ENCODE assay signal across 10 mouse cellular contexts in genomic region chr3:80803211-80803610, GRCm38 (mm10). TPM values are rescaled to one million over a fixed set of nuclear protein-coding genes. Genes with fewer than 3 reads are reported as not detected.
A peak's percentile ranks its signal among the peaks of the same experiment; 100 is the strongest.
DNase-seq lines count a peak whose midpoint lies in the region; ATAC-seq lines count a peak whose summit lies in the region.
"Had no signal": no experiment of that assay in that cellular context is flagged by ENCODE, and none has a peak within 500 bp of the region (broad histone marks: within the 10 kb centered on the region; RNA-seq: fewer than 3 reads in every experiment).

No protein-coding gene starts in this region.

- 56% methylated on average over 8 of the region's 8 CpGs for WGBS in heart, embryonic 13.5 days
- 22% methylated on average over 8 of the region's 8 CpGs for WGBS in forebrain, embryonic 16.5 days
- WGBS in midbrain, embryonic 12.5 days, result 46% methylated on average over 8 of the region's 8 CpGs

- peaks cover 36% of the 10 kb centered on the region for H3K27me3 ChIP-seq in heart, embryonic 13.5 days (replicated peaks)
- no peaks in the 10 kb centered on the region for H3K27me3 ChIP-seq in forebrain, embryonic 16.5 days (replicated peaks; ENCODE audit: control insufficient read depth, insufficient read depth, low read length)
- H3K27me3 ChIP-seq in midbrain, embryonic 12.5 days, result no peaks in the 10 kb centered on the region

- intact Hi-C loops in heart, postnatal 14 days (cut with DNase I), result loop anchor here (2.0 kb wide), 1 partner anchor 722 kb away; no protein-coding TSS in a partner anchor

- H3K4me3 ChIP-seq in heart, embryonic 13.5 days, result no peak overlapping the region
- peak overlapping the region; percentile 77 for H3K4me3 ChIP-seq in forebrain, embryonic 16.5 days (replicated peaks; ENCODE audit: low read length)
- peak overlapping the region; percentile 60 for H3K4me3 ChIP-seq in midbrain, embryonic 12.5 days

- no peaks in the 10 kb centered on the region for H3K9me3 ChIP-seq in heart, embryonic 13.5 days
- no peaks in the 10 kb centered on the region for H3K9me3 ChIP-seq in forebrain, embryonic 16.5 days (ENCODE audit: control insufficient read depth, low read length)
- no peaks in the 10 kb centered on the region for H3K9me3 ChIP-seq in midbrain, embryonic 12.5 days

- no peak for DNase-seq in heart, postnatal 14 days
- DNase-seq in brain, adult 2 months (ENCODE audit: low read depth, low spot score), result peak; percentile 48
- DNase-seq in thymus, adult 18-20 months, result no peak
- DNase-seq in layer of hippocampus, adult 9-10 months (ENCODE audit: low spot score), result no peak

- no peak overlapping the region for H3K9ac ChIP-seq in heart, embryonic 13.5 days
- H3K9ac ChIP-seq in forebrain, embryonic 16.5 days (replicated peaks; ENCODE audit: low read depth, low read length), result peak overlapping the region; percentile 94
- peak overlapping the region; percentile 72; the same call in 1 of the 2 replicates for H3K9ac ChIP-seq in midbrain, embryonic 12.5 days (replicated peaks)

- ATAC-seq in heart, embryonic 13.5 days (ENCODE audit: extremely low read depth, insufficient number of reproducible peaks, low FRiP score, low TSS enrichment), result no peak
- ATAC-seq in forebrain, embryonic 16.5 days, result no peak
- ATAC-seq in midbrain, embryonic 12.5 days (ENCODE audit: low FRiP score, low read depth), result no peak
- no peak for ATAC-seq in granulocyte monocyte progenitor cell, adult 5-6 weeks (replicated peaks; ENCODE audit: poor library complexity, severe bottlenecking)

- peak overlapping the region; percentile 82 for H3K4me2 ChIP-seq in heart, embryonic 13.5 days
- H3K4me2 ChIP-seq in forebrain, embryonic 16.5 days (ENCODE audit: low read length), result peak overlapping the region; percentile 62
- H3K4me2 ChIP-seq in midbrain, embryonic 12.5 days (replicated peaks), result peak overlapping the region; percentile 81

- H3K4me1 ChIP-seq in heart, embryonic 13.5 days, result peaks cover 17% of the 10 kb centered on the region
- H3K4me1 ChIP-seq in forebrain, embryonic 16.5 days (replicated peaks; ENCODE audit: control insufficient read depth, insufficient read depth, low read length), result peaks cover 21% of the 10 kb centered on the region
- peaks cover 3% of the 10 kb centered on the region; the same call in 1 of the 2 replicates for H3K4me1 ChIP-seq in midbrain, embryonic 12.5 days

- H3K36me3 ChIP-seq in heart, embryonic 13.5 days, result no peaks in the 10 kb centered on the region
- H3K36me3 ChIP-seq in forebrain, embryonic 16.5 days (ENCODE audit: control insufficient read depth, insufficient read depth), result no peaks in the 10 kb centered on the region
- no peaks in the 10 kb centered on the region for H3K36me3 ChIP-seq in midbrain, embryonic 12.5 days

- no peak overlapping the region for H3K27ac ChIP-seq in heart, embryonic 13.5 days (replicated peaks)
- peak overlapping the region; percentile 98 for H3K27ac ChIP-seq in forebrain, embryonic 16.5 days (ENCODE audit: low read length)
- peak overlapping the region; percentile 79 for H3K27ac ChIP-seq in midbrain, embryonic 12.5 days (replicated peaks)
- H3K27ac ChIP-seq: macrophage had no signal

RNA-seq across cellular contexts. Expression of gene Gria2, which starts 0.6 kb away (rescaled TPM):
- 0.59 and 1.6 TPM in 2 replicates for polyA plus RNA-seq in heart, embryonic 13.5 days (2015; fragmentation: Nextera tagmentation; extraction: Ambion mirVana)
- total RNA-seq in heart, postnatal 14 days (2021), result under 1 TPM in 1 of 2 experiments, not detected in 1; 0.17 TPM
- polyA plus RNA-seq in forebrain, embryonic 16.5 days (2015; fragmentation: Nextera tagmentation; extraction: Ambion mirVana), result 264 and 275 TPM in 2 replicates
- polyA plus RNA-seq in midbrain, embryonic 12.5 days (2016; fragmentation: Nextera tagmentation; extraction: Ambion mirVana), result 37.5 and 44.2 TPM in 2 replicates
- not detected in 2 replicates for total RNA-seq in granulocyte monocyte progenitor cell, adult 5-6 weeks (2014; fragmentation: Nextera tagmentation)
- not detected in 2 replicates for total RNA-seq in granulocyte monocyte progenitor cell, adult 5-6 weeks (2017)
- polyA plus RNA-seq: C2C12, macrophage had no signal

Comparison
In these comparisons a context has a peak if more than half of its experiments do, and no peak if none do; other contexts are left out.
1. RNA of gene Gria2, which starts 0.6 kb away (polyA plus RNA-seq): 264 to 275 TPM in forebrain, embryonic 16.5 days and 37.5 to 44.2 TPM in midbrain, embryonic 12.5 days; 0.59 to 1.6 TPM in heart, embryonic 13.5 days; every median in the first group is over 10 times any median in the second.
2. Peak in every context shown above with its lines, with median percentiles within 50 percentile points of each other: H3K4me2 ChIP-seq.